Mouse (Mus musculus) bone marrow macrophage, adult 2 months (primary cell): Measurements from ENCODE around the gene Peli1.
"Not testable (repeated sequence)": the region's sequence is repeated elsewhere in the genome, so short reads cannot be mapped to it uniquely, and the experiment has no call there.

ENCODE experiments used
- CTCF ChIP-seq: IDR thresholded peaks from 2 replicates; pipeline ENCODE4 v1.5.1; 2012; ENCODE audit warnings: low read depth, mild to moderate bottlenecking, low read length, moderate library complexity
- POLR2A ChIP-seq: IDR thresholded peaks from 2 replicates; pipeline ENCODE4 v1.6.1; 2012; ENCODE audit warnings: mild to moderate bottlenecking, low read depth, low read length, borderline replicate concordance

DNA sequence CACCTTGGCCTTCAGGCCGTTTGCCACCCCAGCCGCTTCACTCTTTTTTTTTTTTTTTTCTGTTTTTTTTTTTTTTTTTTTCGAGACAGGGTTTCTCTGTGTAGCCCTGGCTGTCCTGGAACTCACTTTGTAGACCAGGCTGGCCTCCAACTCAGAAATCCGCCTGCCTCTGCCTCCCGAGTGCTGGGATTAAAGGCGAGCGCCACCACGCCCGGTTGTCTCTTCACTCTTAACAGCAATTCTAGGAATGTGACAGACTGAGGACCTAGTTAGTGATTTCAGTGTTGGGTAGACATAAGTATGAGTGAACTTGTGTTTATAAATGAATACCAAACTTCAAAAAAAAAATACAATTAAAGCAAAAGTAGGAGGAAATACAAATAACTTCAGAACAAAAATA lies 88.8 kb downstream of the Peli1 start:
- TF ChIP-seq POLR2A, CTCF: not testable (repeated sequence)
